Mouse (Mus musculus) liver, embryonic 13.5 days (tissue): Measurements from ENCODE around the gene Rag1. TPM values are rescaled to one million over a fixed set of nuclear protein-coding genes. Genes with fewer than 3 reads are reported as not detected.

Experiments used
- ATAC-seq: fragments of 200-750 bp; cut with Nextera tagmentation; 2 replicates; pipeline ENCODE4 v1.8.0; 2017; ENCODE audit warnings: low read depth, mild to moderate bottlenecking, moderate number of reproducible peaks, moderate library complexity
- DNase-seq: peaks from one replicate; pipeline ENCODE4 v3.0.0; 2022
- H3K27ac ChIP-seq: fragments of 300-500 bp; sonication (generic); 2 replicates; pipeline ENCODE4 v1.5.1; 2015; ENCODE audit warnings: moderate library complexity, mild to moderate bottlenecking, inconsistent platforms
- H3K27me3 ChIP-seq: fragments of 300-500 bp; sonication (generic); 2 replicates; pipeline ENCODE4 v1.6.1; 2015; ENCODE audit warnings: mild to moderate bottlenecking, inconsistent platforms
- H3K36me3 ChIP-seq: fragments of 300-500 bp; sonication (generic); 2 replicates; pipeline ENCODE4 v1.6.1; 2015; ENCODE audit warnings: mild to moderate bottlenecking, inconsistent platforms
- H3K4me1 ChIP-seq: fragments of 300-500 bp; sonication (generic); replicated peaks from 2 replicates; pipeline ENCODE4 v1.6.1; 2015; ENCODE audit warnings: inconsistent platforms
- H3K4me2 ChIP-seq: fragments of 300-500 bp; sonication (generic); 2 replicates; pipeline ENCODE4 v1.6.1; 2015; ENCODE audit warnings: inconsistent platforms, mild to moderate bottlenecking, moderate library complexity
- H3K4me3 ChIP-seq: fragments of 300-500 bp; sonication (generic); replicated peaks from 2 replicates; pipeline ENCODE4 v1.5.1; 2015; ENCODE audit warnings: mild to moderate bottlenecking, inconsistent platforms
- H3K9ac ChIP-seq: fragments of 300-500 bp; sonication (generic); 2 replicates; pipeline ENCODE4 v1.6.1; 2015; ENCODE audit warnings: mild to moderate bottlenecking, inconsistent platforms
- H3K9me3 ChIP-seq: fragments of 300-500 bp; sonication (generic); replicated peaks from 2 replicates; pipeline ENCODE4 v1.6.1; 2016; ENCODE audit warnings: inconsistent platforms
- WGBS: fragments of 180-500 bp; shearing (Covaris S2); methylation state at CpG from one replicate; pipeline ENCODE4 v1.1.7; 2015; ENCODE audit not compliant: insufficient replicate concordance; 5-methylcytosine and 5-hydroxymethylcytosine counted together
- polyA plus RNA-seq: library from polyadenylated mRNA; unstranded; fragments of >200 nt; fragmentation: Nextera tagmentation; extraction: Ambion mirVana; gene quantifications from 2 replicates; pipeline ENCODE4 v1.2.1, GENCODE M21; 2015

Rag1 gene
- polyA plus RNA-seq, 1 experiment from 2014 or later, result 0.06 TPM

DNA sequence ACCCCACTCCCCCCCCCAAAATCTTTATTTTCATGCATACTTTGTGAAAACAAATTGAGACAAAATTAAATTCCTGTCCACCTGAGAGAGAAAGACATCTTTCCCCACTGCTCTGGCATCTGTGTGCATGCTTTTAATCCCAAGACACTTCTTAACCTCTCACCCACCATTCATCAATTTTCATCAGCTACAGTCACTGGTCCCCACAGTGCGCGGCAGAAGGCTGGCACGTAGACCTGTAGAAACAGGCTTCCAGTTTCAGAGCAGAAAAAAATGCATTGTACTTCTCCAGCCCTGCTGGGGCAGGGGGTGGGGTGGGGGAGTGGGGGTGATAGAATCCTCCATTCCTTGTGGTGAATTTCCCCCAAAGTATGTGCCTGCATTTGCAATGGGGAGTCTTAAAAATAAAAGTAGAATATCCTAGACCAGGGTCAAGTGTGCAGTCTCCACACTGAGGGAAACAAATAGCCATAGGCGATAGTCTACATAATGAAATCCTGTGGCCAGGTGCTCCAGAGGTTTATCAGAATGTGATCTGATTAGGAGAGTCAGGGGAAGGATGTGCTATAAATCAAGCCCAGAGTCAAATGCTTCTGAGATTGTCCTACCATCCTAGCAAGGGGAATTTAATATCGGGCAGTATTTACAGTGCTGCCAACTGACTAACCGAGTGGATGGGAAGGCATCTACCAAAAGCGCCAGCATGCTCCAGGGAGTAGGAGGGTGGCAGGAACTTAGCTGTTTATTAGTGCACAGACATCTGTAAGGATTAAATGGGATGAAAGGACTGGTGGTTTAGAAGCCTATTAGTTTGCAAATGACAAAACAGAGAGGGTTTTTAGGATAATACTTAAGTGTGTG lies 10.1 kb downstream of the Rag1 start:
- ATAC-seq (no peak), DNase-seq (no peak)
- Histone ChIP-seq H3K9ac (no peak overlapping the region), H3K9me3 (no peaks in the 10 kb centered on the region), H3K4me3 (no peak overlapping the region), H3K36me3 (no peaks in the 10 kb centered on the region), H3K27ac (no peak overlapping the region), H3K4me1 (no peaks in the 10 kb centered on the region), H3K4me2 (no peak overlapping the region), H3K27me3 (no peaks in the 10 kb centered on the region)
- 74% methylated on average over 7 of the region's 7 CpGs for WGBS

DNA sequence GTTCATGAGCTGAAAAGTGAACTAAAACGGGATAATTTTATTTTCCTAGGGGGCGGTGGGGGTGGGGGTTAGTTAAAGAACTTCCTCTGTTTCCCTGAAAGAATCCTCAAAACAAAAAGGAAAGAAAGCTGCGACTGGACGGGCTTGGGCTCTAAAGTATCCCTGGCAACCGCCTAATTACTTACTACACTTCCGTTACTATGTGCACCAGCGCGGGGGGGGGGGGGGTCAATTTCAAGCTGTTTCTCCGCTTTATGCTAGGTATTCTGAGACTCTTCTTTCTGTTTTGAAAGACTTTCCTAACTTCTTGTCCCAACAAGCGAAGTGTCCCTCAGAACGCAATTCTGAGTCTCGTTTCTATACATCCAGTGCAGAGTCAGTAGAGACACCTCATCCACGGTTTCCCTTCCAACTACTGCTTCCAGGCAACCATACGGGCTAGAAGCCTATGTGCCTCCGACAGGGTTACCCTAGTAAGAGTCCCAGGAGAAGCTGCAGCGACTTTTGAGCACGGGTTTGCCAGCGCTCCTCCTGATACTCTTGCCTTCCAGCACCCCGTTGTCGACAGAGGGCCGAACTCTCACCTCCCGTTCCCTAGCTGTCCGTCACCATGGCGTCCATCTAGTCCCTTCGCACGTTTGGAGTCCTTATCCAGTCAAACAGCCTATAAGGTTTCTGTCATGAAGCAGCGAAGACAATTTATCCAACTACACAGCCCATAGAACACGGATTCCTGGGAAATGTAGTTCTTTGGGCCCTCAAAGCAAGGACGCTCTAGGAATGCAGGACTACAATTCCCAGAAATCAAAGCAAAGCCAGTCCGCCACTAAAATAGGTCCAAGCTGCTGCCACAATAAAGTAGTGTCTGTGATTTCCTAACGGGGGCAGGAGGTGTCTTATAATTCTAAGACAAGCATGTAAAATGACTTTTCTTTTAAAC lies 20.7 kb downstream of the Rag1 start:
- DNase-seq, result peak; percentile 71
- ATAC-seq, result peak; percentile 99
- WGBS, result 2% methylated on average over 31 of the region's 31 CpGs
- no peaks in the 10 kb centered on the region for H3K27me3 ChIP-seq
- peak overlapping the region; percentile 26; the same call in 1 of the 2 replicates for H3K27ac ChIP-seq
- H3K4me1 ChIP-seq, result 0 out of 2 replicates have a peak, but pooled peaks cover 3% of the 10 kb centered on the region
- H3K9ac ChIP-seq, result peak overlapping the region; percentile 67
- H3K9me3 ChIP-seq, result no peaks in the 10 kb centered on the region
- H3K4me3 ChIP-seq, result peak overlapping the region; percentile 68
- H3K4me2 ChIP-seq, result peak overlapping the region; percentile 74
- no peaks in the 10 kb centered on the region for H3K36me3 ChIP-seq

DNA sequence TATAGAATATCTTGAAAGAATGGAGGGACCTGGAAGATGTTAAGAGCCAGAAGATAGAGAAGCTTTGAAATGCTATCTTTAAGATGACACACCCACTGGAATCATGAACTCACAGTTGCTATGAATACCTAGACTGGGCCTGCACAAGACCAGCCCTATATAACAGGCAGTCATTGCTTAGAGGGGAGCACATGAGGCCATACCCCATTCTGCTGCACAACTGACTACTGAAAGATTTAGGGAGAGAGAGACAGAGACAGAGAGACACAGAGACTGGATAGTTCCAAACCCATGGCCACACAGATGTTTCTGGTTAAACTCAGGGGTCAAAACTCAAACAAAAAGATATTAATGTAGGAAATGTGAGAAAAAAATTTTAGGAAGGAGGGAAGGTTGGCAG lies 22.1 kb downstream of the Rag1 start:
- H3K9ac ChIP-seq, result no peak overlapping the region
- H3K27ac ChIP-seq, result no peak overlapping the region
- H3K27me3 ChIP-seq, result no peaks in the 10 kb centered on the region
- H3K36me3 ChIP-seq, result no peaks in the 10 kb centered on the region
- H3K9me3 ChIP-seq, result no peaks in the 10 kb centered on the region
- H3K4me3 ChIP-seq, result no peak overlapping the region
- 0 out of 2 replicates have a peak, but pooled peaks cover 3% of the 10 kb centered on the region for H3K4me1 ChIP-seq
- H3K4me2 ChIP-seq, result no peak overlapping the region
- no peak for DNase-seq
- ATAC-seq, result no peak

DNA sequence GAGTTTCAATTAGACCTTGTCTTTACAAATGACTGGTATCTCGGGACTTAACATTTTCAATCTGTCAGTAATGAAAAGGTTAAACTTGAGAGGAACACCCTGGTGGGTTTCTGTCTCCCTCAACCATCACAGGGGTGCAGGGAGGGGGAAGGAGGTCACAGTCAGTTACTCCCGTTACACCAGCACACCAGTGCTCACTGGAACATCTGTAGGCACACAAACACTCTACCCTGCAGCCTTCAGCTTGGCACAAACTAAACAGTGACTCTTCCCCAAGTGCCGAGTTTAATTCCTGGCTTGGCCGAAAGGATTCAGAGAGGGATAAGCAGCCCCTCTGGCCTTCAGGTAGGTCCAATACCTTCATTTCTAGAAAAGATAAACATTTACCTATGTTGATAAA lies 24.8 kb downstream of the Rag1 start, which contains the start of gene Rag2:
Gene Rag2 (plus strand): TSS at position 193 of the 400 bp plus-strand sequence.
- 0 out of 2 replicates have a peak, but pooled peaks cover 3% of the 10 kb centered on the region for H3K4me1 ChIP-seq

DNA sequence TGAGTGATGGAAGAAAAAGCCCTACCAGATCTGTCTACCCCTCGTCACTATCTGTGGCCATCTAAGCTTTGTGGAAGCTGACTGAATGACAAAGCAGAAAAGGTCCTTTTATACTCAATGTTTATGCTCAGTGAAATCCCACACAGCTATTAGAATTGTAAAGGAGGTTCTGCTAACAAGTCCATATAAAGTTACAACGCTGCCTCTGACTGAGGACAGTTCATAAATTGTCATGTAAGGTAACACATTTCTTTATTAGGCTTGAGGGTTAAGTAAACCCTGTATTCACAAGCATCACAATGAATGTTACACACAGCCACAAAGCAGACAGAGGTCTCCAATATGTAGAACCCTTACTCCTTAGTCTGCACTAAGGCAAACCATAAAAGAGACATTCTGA lies 25.3 kb downstream of the Rag1 start:
- Histone ChIP-seq H3K36me3 (no peaks in the 10 kb centered on the region), H3K4me2 (no peak overlapping the region), H3K27ac (no peak overlapping the region), H3K9me3 (no peaks in the 10 kb centered on the region), H3K4me1 (0 out of 2 replicates have a peak, but pooled peaks cover 3% of the 10 kb centered on the region), H3K27me3 (no peaks in the 10 kb centered on the region), H3K9ac (no peak overlapping the region), H3K4me3 (no peak overlapping the region)
- WGBS, result 46% methylated on average over 2 of the region's 2 CpGs
- DNase-seq, result no peak
- no peak for ATAC-seq

More for the DNA sequence above, 24.8 kb downstream of the Rag1 start, which contains the start of gene Rag2:
- Histone ChIP-seq H3K9me3 (no peaks in the 10 kb centered on the region), H3K9ac (no peak within 1 kb of the TSS), H3K36me3 (no peaks in the 10 kb centered on the region), H3K4me3 (no peak within 1 kb of the TSS), H3K27me3 (no peaks in the 10 kb centered on the region), H3K4me2 (no peak within 1 kb of the TSS), H3K27ac (no peak within 1 kb of the TSS)
- DNase-seq (no peak), ATAC-seq (no peak)
- 39% methylated on average over 4 of the region's 4 CpGs for WGBS

DNA sequence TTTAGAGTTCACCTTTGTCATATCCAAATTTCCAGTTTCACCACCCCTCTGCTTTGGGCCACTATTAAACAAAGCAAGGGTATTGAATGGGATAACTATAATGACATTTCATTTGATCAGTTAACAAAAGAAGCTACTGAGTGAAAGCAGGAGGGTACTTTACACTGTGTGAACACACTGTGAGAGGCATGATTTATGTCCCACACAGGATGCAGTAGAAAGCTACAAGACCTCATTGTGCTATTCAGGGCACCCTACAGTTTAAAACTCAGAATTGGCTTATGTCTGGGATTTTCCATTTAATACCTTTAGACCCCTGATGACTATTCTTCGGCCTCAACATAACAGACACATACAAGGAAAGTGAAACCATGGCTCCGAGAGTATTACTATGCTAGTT lies 26.3 kb downstream of the Rag1 start:
- H3K9ac ChIP-seq, result no peak overlapping the region
- no peaks in the 10 kb centered on the region for H3K27me3 ChIP-seq
- no peaks in the 10 kb centered on the region for H3K9me3 ChIP-seq
- 0 out of 2 replicates have a peak, but pooled peaks cover 3% of the 10 kb centered on the region for H3K4me1 ChIP-seq
- H3K4me3 ChIP-seq, result no peak overlapping the region
- H3K36me3 ChIP-seq, result no peaks in the 10 kb centered on the region
- no peak for ATAC-seq
- no peak for DNase-seq
- 77% methylated on average over 2 of the region's 2 CpGs for WGBS
- no peak overlapping the region for H3K4me2 ChIP-seq
- H3K27ac ChIP-seq, result no peak overlapping the region

DNA sequence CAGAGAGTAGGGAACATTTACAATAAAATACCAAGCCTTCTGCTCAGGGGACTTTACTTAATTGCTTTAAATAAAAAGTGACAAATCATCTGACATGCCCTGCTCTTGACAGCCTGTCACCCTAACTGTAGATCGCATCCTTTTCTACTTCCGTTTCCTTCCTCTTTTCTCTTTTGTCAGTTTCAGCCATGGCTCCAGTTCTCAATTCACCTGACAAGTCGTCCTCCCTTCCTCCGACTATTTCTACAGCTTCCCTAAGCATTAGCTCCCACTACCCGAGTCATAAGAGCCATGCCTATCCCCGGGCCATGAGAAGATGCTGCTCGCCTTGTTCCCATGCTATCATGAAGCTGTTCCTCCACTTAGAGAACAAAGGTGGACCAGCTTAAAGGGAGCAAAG lies 27.7 kb downstream of the Rag1 start:
- no peaks in the 10 kb centered on the region for H3K4me1 ChIP-seq
- H3K9me3 ChIP-seq, result no peaks in the 10 kb centered on the region
- H3K36me3 ChIP-seq, result no peaks in the 10 kb centered on the region
- no peaks in the 10 kb centered on the region for H3K27me3 ChIP-seq
- no peak overlapping the region for H3K9ac ChIP-seq
- DNase-seq (no peak), ATAC-seq (no peak)
- 26% methylated on average over 7 of the region's 7 CpGs for WGBS
- no peak overlapping the region for H3K4me2 ChIP-seq
- no peak overlapping the region for H3K27ac ChIP-seq
- no peak overlapping the region for H3K4me3 ChIP-seq

DNA sequence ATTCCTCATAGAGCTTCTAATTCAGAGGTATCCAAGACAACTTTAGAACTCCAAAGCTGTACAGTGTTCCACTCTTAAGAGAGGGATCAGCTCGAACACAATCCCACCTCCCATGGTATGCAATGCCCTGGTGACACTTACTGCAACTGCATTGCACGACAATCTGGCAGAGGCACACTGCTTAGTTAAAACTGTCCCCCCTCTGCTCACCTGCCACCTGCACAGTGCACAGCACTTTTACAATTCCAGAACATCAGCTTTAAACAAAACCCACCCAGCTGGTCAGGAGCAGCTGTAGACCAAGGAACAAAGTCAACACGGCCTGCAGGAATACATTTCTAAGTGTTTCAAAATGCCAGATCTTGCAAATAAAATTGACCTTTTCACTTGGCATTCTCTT lies 28.4 kb downstream of the Rag1 start:
- 48% methylated on average over 3 of the region's 3 CpGs for WGBS
- no peak overlapping the region for H3K27ac ChIP-seq

DNA sequence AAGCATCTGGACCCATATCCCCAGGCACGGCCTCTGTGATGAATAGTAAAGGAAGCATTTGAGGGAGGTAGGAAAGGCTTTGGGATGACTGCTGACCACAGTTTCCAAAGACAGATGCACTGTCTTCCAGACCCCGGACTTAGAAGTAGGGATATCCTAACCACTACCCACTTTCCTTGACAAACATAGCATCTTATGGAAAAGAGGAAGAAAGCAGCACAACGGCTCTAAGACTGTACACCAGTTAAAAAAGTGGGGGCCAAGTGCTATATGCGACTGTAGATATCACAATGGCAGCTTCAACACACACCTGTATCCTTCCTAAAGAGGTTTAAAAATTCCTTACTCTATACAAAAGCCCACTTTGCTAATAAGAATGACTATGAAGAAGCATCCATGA lies 30.9 kb downstream of the Rag1 start:
- WGBS, result 42% methylated on average over 4 of the region's 4 CpGs
- Histone ChIP-seq H3K36me3 (no peaks in the 10 kb centered on the region), H3K4me2 (no peak overlapping the region), H3K9me3 (no peaks in the 10 kb centered on the region), H3K27ac (no peak overlapping the region), H3K4me1 (no peaks in the 10 kb centered on the region), H3K9ac (no peak overlapping the region), H3K27me3 (no peaks in the 10 kb centered on the region), H3K4me3 (no peak overlapping the region)
- DNase-seq, result no peak
- ATAC-seq, result no peak

More for the DNA sequence above, 28.4 kb downstream of the Rag1 start:
- H3K9me3 ChIP-seq, result no peaks in the 10 kb centered on the region
- no peak overlapping the region for H3K4me3 ChIP-seq
- ATAC-seq (no peak), DNase-seq (no peak)
- no peaks in the 10 kb centered on the region for H3K4me1 ChIP-seq
- no peaks in the 10 kb centered on the region for H3K27me3 ChIP-seq
- no peaks in the 10 kb centered on the region for H3K36me3 ChIP-seq
- H3K9ac ChIP-seq, result no peak overlapping the region
- no peak overlapping the region for H3K4me2 ChIP-seq

DNA sequence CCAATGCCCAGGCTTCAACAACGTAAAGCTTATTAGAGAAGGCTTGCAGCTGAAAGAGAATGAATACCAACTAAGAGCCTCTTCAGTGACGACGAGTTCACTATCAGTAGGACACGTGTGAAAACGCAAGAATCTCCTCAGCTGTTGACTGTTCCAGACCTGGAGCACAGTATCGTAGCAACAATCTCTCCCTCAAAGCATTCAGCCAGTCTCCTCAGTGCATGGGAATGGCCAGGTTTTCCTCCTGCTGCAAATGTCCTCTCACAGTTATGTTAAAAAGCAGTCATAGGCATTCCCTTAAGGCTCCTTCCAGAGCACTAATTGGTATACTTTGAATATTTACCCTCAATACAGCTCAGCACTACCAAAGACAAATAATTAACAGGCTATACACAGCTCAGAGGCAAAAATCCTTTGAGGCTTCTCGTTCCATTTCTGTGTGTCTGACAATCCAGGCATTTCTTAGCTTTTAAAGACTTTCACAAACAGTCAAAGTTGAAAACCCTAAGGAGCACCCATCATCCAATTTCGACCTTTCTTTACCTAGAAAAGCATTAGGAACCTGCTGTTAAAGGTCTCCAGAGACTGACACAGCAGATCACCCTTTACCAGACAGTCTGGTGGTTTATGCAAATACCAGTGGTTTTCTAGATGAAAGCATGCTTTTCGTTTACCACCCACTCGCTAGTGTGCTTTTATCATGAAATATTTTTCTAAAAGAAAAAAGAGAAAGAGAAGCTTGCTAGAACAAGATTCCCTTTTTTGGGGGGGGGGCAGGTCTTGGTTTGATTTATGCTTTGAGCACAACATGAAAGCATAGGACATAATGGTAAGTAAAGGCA lies 33.6 kb downstream of the Rag1 start:
- no peak overlapping the region for H3K4me2 ChIP-seq
- DNase-seq (no peak), ATAC-seq (no peak)
- WGBS, result 63% methylated on average over 10 of the region's 10 CpGs
- H3K9ac ChIP-seq, result no peak overlapping the region
- no peaks in the 10 kb centered on the region for H3K27me3 ChIP-seq
- no peak overlapping the region for H3K4me3 ChIP-seq
- H3K36me3 ChIP-seq, result no peaks in the 10 kb centered on the region
- no peak overlapping the region for H3K27ac ChIP-seq
- H3K9me3 ChIP-seq, result no peaks in the 10 kb centered on the region
- no peaks in the 10 kb centered on the region for H3K4me1 ChIP-seq

DNA sequence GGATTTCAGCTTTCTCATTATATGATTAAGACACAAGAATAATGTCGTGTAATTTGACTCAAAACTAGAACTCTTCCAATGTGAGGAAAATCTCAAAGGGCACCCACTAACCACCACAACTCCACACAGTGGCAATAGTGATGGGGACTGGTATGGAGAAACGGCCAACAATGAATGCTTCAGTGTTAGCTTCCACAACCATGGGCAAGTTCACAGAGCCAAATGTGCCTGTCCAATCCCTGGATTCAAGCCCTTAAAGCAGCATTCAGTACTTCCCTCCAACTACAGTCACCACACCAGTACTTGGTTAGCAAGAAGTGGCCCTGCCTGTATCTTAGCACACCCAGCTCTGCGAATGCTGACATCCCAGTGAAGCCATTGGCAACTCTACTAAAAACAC lies 38.4 kb downstream of the Rag1 start:
- no peak for ATAC-seq
- no peak overlapping the region for H3K9ac ChIP-seq

More for the DNA sequence above, 38.4 kb downstream of the Rag1 start:
- no peak overlapping the region for H3K4me2 ChIP-seq
- no peaks in the 10 kb centered on the region for H3K9me3 ChIP-seq
- H3K27ac ChIP-seq, result no peak overlapping the region
- no peak for DNase-seq
- no peaks in the 10 kb centered on the region for H3K27me3 ChIP-seq
- no peaks in the 10 kb centered on the region for H3K36me3 ChIP-seq
- H3K4me1 ChIP-seq, result no peaks in the 10 kb centered on the region
- no peak overlapping the region for H3K4me3 ChIP-seq
- WGBS, result 75% methylated on average over 3 of the region's 3 CpGs
